Mouse (Mus musculus) midbrain, postnatal 0 days (tissue): ENCODE data around the gene Ptgdr2. TPM values are rescaled to one million over a fixed set of nuclear protein-coding genes. Genes with fewer than 3 reads are reported as not detected.

ENCODE experiments used
- ATAC-seq: fragments of 200-750 bp; cut with Nextera tagmentation; 2 replicates; pipeline ENCODE4 v1.8.0; 2017; ENCODE audit warnings: moderate number of reproducible peaks, mild to moderate bottlenecking, moderate TSS enrichment, moderate library complexity; ENCODE audit not compliant: low FRiP score
- DNase-seq: peaks from one replicate; pipeline ENCODE4 v3.0.0-alpha.2; 2015; ENCODE audit warnings: low spot score
- H3K27ac ChIP-seq: fragments of 300-500 bp; sonication (generic); 2 replicates; pipeline ENCODE4 v1.5.1; 2014; ENCODE audit warnings: low read depth, mild to moderate bottlenecking, low read length, mixed read lengths
- H3K27me3 ChIP-seq: fragments of 300-500 bp; sonication (generic); 2 replicates; pipeline ENCODE4 v1.6.1; 2014; ENCODE audit warnings: low read length, control low read depth, mixed read lengths; ENCODE audit not compliant: insufficient read depth
- H3K36me3 ChIP-seq: fragments of 300-500 bp; sonication (generic); 2 replicates; pipeline ENCODE4 v1.6.1; 2014; ENCODE audit warnings: low read length, control low read depth, mixed read lengths; ENCODE audit not compliant: insufficient read depth
- H3K4me1 ChIP-seq: fragments of 300-500 bp; sonication (generic); 2 replicates; pipeline ENCODE4 v1.6.1; 2014; ENCODE audit warnings: mild to moderate bottlenecking, control low read depth, antibody characterized with exemption, low read length, mixed read lengths; ENCODE audit not compliant: insufficient read depth
- H3K4me2 ChIP-seq: fragments of 300-500 bp; sonication (generic); 2 replicates; pipeline ENCODE4 v1.6.1; 2014; ENCODE audit warnings: low read depth, mild to moderate bottlenecking, low read length, mixed read lengths; ENCODE audit not compliant: poor library complexity, severe bottlenecking
- H3K4me3 ChIP-seq: fragments of 300-500 bp; sonication (generic); 2 replicates; pipeline ENCODE4 v1.5.1; 2014; ENCODE audit warnings: low read depth, mild to moderate bottlenecking, low read length, moderate library complexity
- H3K9ac ChIP-seq: fragments of 300-500 bp; sonication (generic); replicated peaks from 2 replicates; pipeline ENCODE4 v1.6.1; 2014; ENCODE audit warnings: mild to moderate bottlenecking, low read length, moderate library complexity, mixed read lengths; ENCODE audit not compliant: poor library complexity, severe bottlenecking
- H3K9me3 ChIP-seq: fragments of 300-500 bp; sonication (generic); 2 replicates; pipeline ENCODE4 v1.6.1; 2016; ENCODE audit warnings: low read length, control low read depth
- CTCF ChIP-seq: IDR thresholded peaks from 2 replicates; pipeline ENCODE4 v1.5.1; 2016; ENCODE audit warnings: antibody characterized with exemption, mild to moderate bottlenecking
- WGBS: fragments of 180-500 bp; shearing (Covaris S2); extraction: QIAGEN DNeasy Blood & Tissue Kit; methylation state at CpG from one replicate; pipeline ENCODE4 v1.1.7; 2014; 5-methylcytosine and 5-hydroxymethylcytosine counted together
- polyA plus RNA-seq: library from polyadenylated mRNA; unstranded; fragments of >200 nt; fragmentation: Nextera tagmentation; extraction: Ambion mirVana; gene quantifications from 2 replicates; pipeline ENCODE4 v1.2.1, GENCODE M21; 2015
- total RNA-seq: library from RNA; depleted of rRNA; stranded (reverse); fragments of >200 nt; gene quantifications from 2 replicates; pipeline ENCODE4 v1.2.3, GENCODE M21; 2014

Ptgdr2 gene
- total and polyA plus RNA-seq, 2 experiments from 2014 or later: 0.16 to 1.4 TPM

- Histone ChIP-seq H3K4me1 (peaks cover 5% of the 10 kb centered on the region), H3K9ac (no peak overlapping the region), H3K27me3 (no peaks in the 10 kb centered on the region), H3K36me3 (peaks cover 62% of the 10 kb centered on the region), H3K9me3 (no peaks in the 10 kb centered on the region), H3K4me3 (no peak overlapping the region), H3K4me2 (no peak overlapping the region), H3K27ac (no peak overlapping the region)
- DNase-seq (peak; percentile 47), ATAC-seq (no peak)
- 74% methylated on average over 6 of the region's 6 CpGs for WGBS
- TF ChIP-seq CTCF: no peak
Measured at GRCm38 (mm10) chr19:10900315-10900714, 36.6 kb upstream of the Ptgdr2 start.

DNA sequence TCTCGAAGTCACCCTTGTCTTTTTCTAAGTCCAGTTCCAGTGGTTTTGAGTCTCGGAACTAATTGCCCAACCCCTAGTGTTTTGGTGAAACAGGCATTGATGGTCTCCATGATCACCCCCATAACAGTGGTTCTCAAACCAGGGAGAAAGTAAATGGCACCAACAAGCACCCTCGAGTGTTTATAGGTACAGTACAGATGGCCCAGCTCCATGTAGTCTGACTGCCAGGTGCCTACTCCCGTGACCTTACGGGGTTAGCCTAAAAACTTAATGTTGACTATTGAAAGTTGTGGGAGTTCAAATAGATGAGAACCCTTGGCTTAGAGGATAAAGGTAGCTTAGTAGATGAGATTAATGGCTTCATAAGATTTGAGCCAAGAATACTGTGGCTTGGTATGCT, 35.9 kb upstream of the Ptgdr2 start:
- Histone ChIP-seq H3K27me3 (no peaks in the 10 kb centered on the region), H3K36me3 (peaks cover 69% of the 10 kb centered on the region)
- WGBS: 94% methylated on average over 5 of the region's 5 CpGs

DNA sequence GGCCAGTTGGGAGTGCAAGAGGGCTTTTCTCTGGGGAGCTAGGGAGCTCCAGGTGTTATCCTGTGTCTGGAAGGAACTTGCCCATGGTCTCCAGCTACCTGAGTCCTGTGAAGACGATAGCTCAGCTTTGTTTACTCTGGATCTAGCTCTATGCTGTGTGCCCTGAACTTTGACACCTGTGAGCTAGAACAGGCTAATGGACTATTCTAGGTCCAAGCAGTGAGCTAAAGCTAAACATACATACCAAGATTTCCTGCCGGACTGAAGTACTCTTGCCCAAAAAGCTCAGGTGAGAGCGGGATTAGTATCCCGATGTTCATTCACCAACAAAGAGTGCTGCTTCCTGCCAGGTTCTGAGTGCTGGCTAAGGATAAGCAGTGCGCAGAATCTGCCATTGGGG, 32.4 kb upstream of the Ptgdr2 start:
- H3K4me1 ChIP-seq: no peaks in the 10 kb centered on the region
- H3K9ac ChIP-seq: no peak overlapping the region
- H3K27ac ChIP-seq: no peak overlapping the region
- DNase-seq (no peak), ATAC-seq (no peak)
- H3K4me2 ChIP-seq: no peak overlapping the region
- peaks cover 68% of the 10 kb centered on the region for H3K36me3 ChIP-seq
- H3K27me3 ChIP-seq: no peaks in the 10 kb centered on the region
- no peaks in the 10 kb centered on the region for H3K9me3 ChIP-seq
- WGBS: 88% methylated on average over 5 of the region's 5 CpGs
- no peak overlapping the region for H3K4me3 ChIP-seq
- no peak for TF ChIP-seq CTCF

More for the DNA sequence above, 35.9 kb upstream of the Ptgdr2 start:
- no peak for ATAC-seq
- no peak for TF ChIP-seq CTCF
- Histone ChIP-seq H3K9me3 (no peaks in the 10 kb centered on the region), H3K9ac (no peak overlapping the region), H3K27ac (no peak overlapping the region), H3K4me1 (peaks cover 5% of the 10 kb centered on the region), H3K4me3 (no peak overlapping the region), H3K4me2 (no peak overlapping the region)
- no peak for DNase-seq

GRCm38 (mm10) chr19:10904927-10905727, 31.8 kb upstream of the Ptgdr2 start:
- H3K36me3 ChIP-seq: peaks cover 64% of the 10 kb centered on the region
- 61% methylated on average over 7 of the region's 7 CpGs for WGBS
- no peak overlapping the region for H3K4me3 ChIP-seq
- no peaks in the 10 kb centered on the region for H3K27me3 ChIP-seq
- H3K27ac ChIP-seq: peak overlapping the region; percentile 43; the same call in 1 of the 2 replicates
- DNase-seq (peak; percentile 40), ATAC-seq (peak; percentile 54; the same call in 1 of the 2 replicates)
- H3K9me3 ChIP-seq: no peaks in the 10 kb centered on the region
- no peak overlapping the region for H3K9ac ChIP-seq
- no peaks in the 10 kb centered on the region for H3K4me1 ChIP-seq
- no peak overlapping the region for H3K4me2 ChIP-seq
- TF ChIP-seq CTCF: no peak

DNA sequence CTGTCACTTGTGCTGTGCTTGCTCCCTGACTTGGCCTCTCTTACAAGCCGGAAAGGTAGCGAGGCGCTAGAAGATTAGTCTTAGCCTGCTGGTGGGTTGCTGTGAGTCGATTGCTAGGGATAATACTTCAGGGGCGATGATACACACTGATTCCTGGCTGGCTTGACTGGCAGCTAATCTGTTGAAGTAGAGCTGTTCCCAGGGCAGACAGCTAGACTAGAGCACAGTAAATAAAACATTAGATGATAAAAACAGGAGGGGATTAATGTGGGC, 31.3 kb upstream of the Ptgdr2 start:
- 69% methylated on average over 5 of the region's 5 CpGs for WGBS
- peak overlapping the region; percentile 43 for H3K27ac ChIP-seq
- peaks cover 58% of the 10 kb centered on the region for H3K36me3 ChIP-seq

DNA sequence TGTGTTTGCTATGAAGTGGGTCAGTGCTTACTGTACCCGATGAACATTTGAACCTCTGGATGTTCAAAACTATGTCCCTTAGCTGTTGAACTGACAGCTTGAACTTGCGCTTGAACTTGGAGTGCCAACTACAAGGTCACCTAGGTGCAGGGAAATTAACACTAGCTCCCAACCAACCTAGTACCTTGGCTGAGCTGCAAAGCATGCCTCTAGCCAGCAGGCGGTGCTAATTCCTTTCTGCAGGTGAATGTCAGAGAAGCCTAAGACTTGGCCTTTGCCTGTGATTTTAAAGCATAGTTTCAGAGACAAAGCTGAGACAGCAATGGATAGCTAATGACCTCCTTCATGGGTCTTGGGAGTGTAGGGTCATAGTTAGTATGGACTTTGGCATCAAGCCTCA, 29.1 kb upstream of the Ptgdr2 start:
- Histone ChIP-seq H3K9ac (no peak overlapping the region), H3K4me1 (no peaks in the 10 kb centered on the region), H3K27me3 (no peaks in the 10 kb centered on the region), H3K27ac (no peak overlapping the region), H3K9me3 (no peaks in the 10 kb centered on the region), H3K36me3 (peaks cover 42% of the 10 kb centered on the region), H3K4me3 (no peak overlapping the region), H3K4me2 (no peak overlapping the region)
- 54% methylated on average over 3 of the region's 3 CpGs for WGBS
- DNase-seq (peak; percentile 66), ATAC-seq (peak; percentile 25; the same call in 1 of the 2 replicates)
- peak; percentile 91 for TF ChIP-seq CTCF

More for the DNA sequence above, 31.3 kb upstream of the Ptgdr2 start:
- Histone ChIP-seq H3K9me3 (no peaks in the 10 kb centered on the region), H3K4me3 (no peak overlapping the region), H3K4me1 (no peaks in the 10 kb centered on the region), H3K9ac (no peak overlapping the region), H3K4me2 (no peak overlapping the region), H3K27me3 (no peaks in the 10 kb centered on the region)
- DNase-seq: no peak
- TF ChIP-seq CTCF: no peak
- no peak for ATAC-seq
